Mouse (Mus musculus): ENCODE results near the gene Idh3a. TPM values are rescaled to one million over a fixed set of nuclear protein-coding genes. Genes with fewer than 3 reads are reported as not detected.
"Not testable (repeated sequence)": the region's sequence is repeated elsewhere in the genome, so short reads cannot be mapped to it uniquely, and the experiment has no call there.

Idh3a gene
- polyA plus RNA-seq, 1 experiment from 2014 or later = 104 TPM

DNA sequence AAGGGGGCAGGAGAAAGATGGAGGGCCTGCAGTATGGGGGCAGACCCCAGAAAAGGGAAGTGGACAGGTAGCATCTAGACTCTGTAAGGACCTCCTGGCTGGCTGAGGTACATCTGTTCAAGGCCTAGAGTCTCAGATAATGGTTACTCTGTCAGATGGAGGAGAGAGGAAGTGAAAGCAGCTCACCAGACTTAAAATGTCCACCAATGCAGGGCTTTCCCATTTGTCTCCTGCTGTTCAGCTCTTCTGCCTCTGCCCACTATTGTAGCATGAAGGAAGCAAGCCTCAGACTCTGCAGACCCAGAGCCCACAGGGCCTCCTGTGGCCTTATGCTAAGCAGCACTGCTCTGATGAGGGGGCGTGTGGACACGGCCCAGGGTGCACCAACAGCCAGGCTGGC, 31.1 kb upstream of the Idh3a start:
- H3K27me3 ChIP-seq = no peaks in the 10 kb centered on the region
- no peak overlapping the region for H3K4me2 ChIP-seq (replicated peaks)
- H3K9ac ChIP-seq = no peak overlapping the region
- H3K36me3 ChIP-seq = no peaks in the 10 kb centered on the region
- H3K27ac ChIP-seq (replicated peaks) = no peak overlapping the region
- ATAC-seq (ENCODE audit: insufficient number of reproducible peaks, low FRiP score, low TSS enrichment, low read depth) = no peak
- H3K9me3 ChIP-seq (replicated peaks) = no peaks in the 10 kb centered on the region
- 81% methylated on average over 2 of the region's 2 CpGs for WGBS
- no peak overlapping the region for H3K4me3 ChIP-seq (replicated peaks)
- peaks cover 8% of the 10 kb centered on the region; the same call in 1 of the 2 replicates for H3K4me1 ChIP-seq

- H3K9me3 ChIP-seq (replicated peaks) = no peaks in the 10 kb centered on the region
- peaks cover 11% of the 10 kb centered on the region; the same call in 1 of the 2 replicates for H3K4me1 ChIP-seq
- WGBS = 73% methylated on average over 8 of the region's 8 CpGs
- peak overlapping the region; percentile 90; the same call in 1 of the 2 replicates for H3K4me2 ChIP-seq (replicated peaks)
- H3K27me3 ChIP-seq = no peaks in the 10 kb centered on the region
- no peak for ATAC-seq (ENCODE audit: insufficient number of reproducible peaks, low FRiP score, low TSS enrichment, low read depth)
- H3K27ac ChIP-seq (replicated peaks) = no peak overlapping the region
- H3K36me3 ChIP-seq = no peaks in the 10 kb centered on the region
- no peak overlapping the region for H3K4me3 ChIP-seq (replicated peaks)
- no peak overlapping the region for H3K9ac ChIP-seq
Measured at GRCm38 (mm10) chr9:54558731-54559130, 27.4 kb upstream of the Idh3a start.

DNA sequence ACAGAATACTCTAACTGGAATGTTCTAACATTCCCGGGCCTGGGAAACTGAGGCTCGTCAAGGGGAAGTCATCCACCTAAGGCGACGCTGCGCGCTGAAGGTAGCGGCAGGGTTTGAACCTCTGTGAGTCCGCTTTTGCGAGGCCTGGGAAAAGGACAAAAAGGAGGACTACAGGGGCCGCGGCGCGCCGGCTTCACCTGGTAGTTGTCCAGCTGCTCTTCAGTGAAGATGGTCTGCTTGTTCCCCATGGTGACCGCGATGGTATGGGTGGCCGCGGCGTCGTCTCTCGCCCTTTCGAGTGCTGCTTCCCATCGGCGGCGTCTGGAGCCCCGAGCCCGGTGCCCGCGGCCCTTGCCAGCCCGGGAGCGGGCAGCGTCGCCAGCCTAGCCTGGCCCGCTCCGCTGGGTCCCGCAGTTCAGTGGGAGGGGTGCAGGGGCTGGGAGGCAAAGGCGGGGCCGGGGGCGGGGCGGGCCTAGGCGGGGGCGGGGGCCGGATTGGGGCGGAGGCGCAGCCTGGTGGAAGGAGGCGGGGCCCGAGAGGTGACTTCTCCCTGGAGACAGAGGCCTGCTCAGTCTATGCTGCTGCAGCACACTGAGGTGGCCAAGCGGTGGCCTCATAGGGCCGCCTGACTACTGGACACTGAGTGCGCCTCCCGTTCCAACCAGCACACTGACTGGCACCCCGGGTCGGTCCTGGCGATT, 26.2 kb upstream of the Idh3a start, which contains the start of gene Cib2:
TSS of gene Cib2 (minus strand) at position 448 of the 701 bp plus-strand sequence.
- Histone ChIP-seq H3K27me3 (no peaks in the 10 kb centered on the region), H3K9ac (peak within 1 kb of the TSS; percentile 62), H3K4me3 (replicated peaks) (peak within 1 kb of the TSS; percentile 65), H3K4me2 (replicated peaks) (peak within 1 kb of the TSS; percentile 90), H3K4me1 (peaks cover 11% of the 10 kb centered on the region; the same call in 1 of the 2 replicates), H3K36me3 (no peaks in the 10 kb centered on the region), H3K9me3 (replicated peaks) (no peaks in the 10 kb centered on the region), H3K27ac (replicated peaks) (no peak within 1 kb of the TSS)
- 1% methylated on average over 53 of the region's 54 CpGs for WGBS
- ATAC-seq (ENCODE audit: insufficient number of reproducible peaks, low FRiP score, low TSS enrichment, low read depth) = peak; percentile 91

DNA sequence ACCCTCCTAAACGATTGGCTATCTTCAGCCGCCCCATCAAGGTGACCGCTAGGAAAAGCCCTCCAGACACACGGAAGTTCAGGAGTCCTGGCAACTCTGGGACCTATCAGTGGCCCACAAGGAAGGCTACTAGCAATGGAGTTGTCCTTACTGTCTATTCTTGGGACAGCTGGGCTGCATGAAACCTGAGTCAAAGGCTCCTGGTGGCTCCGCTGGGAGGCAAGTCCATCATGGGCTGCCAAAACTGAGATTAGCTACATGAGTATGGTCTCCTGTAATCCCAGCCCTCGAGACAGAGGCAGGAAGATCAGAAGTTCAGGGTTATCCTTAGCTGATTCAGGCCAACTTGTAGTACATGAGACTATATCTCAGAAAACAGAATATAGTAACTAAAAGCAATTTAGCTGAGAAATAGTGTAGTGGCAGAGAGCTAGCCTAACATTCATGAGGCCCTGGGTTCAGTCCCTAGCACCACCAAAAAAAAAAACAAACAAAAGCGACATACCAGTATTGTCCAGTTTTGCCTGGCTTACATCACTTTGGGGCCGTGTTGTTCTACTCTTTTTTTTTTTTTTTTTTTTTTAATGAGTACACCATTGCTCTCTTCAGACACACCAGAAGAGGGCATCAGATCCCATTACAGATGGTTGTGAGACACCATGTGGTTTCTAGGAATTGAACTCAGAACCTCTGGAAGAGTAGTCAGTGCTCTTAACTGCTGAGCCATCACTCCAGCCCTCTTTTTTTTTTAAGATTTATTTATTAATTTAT, 25.1 kb upstream of the Idh3a start:
- no peak for ATAC-seq (ENCODE audit: insufficient number of reproducible peaks, low FRiP score, low TSS enrichment, low read depth)
- Histone ChIP-seq H3K9me3 (replicated peaks) (no peaks in the 10 kb centered on the region), H3K36me3 (no peaks in the 10 kb centered on the region), H3K27ac (replicated peaks) (no peak overlapping the region), H3K4me2 (replicated peaks) (no peak overlapping the region), H3K9ac (no peak overlapping the region), H3K4me3 (replicated peaks) (no peak overlapping the region), H3K4me1 (peaks cover 11% of the 10 kb centered on the region; the same call in 1 of the 2 replicates), H3K27me3 (no peaks in the 10 kb centered on the region)
- 80% methylated on average over 8 of the region's 8 CpGs for WGBS

GRCm38 (mm10) chr9:54566958-54567357, 19.2 kb upstream of the Idh3a start:
- H3K27me3 ChIP-seq = no peaks in the 10 kb centered on the region
- H3K9me3 ChIP-seq (replicated peaks) = no peaks in the 10 kb centered on the region
- no peak overlapping the region for H3K9ac ChIP-seq
- peaks cover 9% of the 10 kb centered on the region; the same call in 1 of the 2 replicates for H3K4me1 ChIP-seq
- H3K36me3 ChIP-seq = no peaks in the 10 kb centered on the region
- H3K4me2 ChIP-seq (replicated peaks) = no peak overlapping the region
- peak overlapping the region; percentile 58 for H3K27ac ChIP-seq (replicated peaks)
- no peak overlapping the region for H3K4me3 ChIP-seq (replicated peaks)
- WGBS = 28% methylated on average over 4 of the region's 4 CpGs
- no peak for ATAC-seq (ENCODE audit: insufficient number of reproducible peaks, low FRiP score, low TSS enrichment, low read depth)

DNA sequence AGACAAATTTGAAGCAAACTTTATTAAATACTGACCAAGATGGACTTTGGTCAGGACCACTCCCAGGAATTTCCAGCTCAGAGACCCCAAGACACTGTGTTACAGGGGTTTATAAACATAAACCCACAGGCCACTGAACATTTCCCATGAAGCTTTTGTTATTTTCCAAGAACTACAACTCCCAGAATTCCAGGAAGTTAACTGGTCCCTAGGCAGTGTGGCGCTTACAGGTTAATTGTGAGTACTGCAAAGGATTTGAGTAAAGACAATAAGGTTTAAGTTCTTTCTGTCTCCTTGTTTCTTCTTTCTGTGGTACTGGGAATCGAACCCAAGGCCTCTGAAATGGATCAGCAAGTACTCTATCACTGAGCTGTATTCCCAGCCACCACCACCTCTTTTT, 17.4 kb upstream of the Idh3a start:
- no peaks in the 10 kb centered on the region for H3K9me3 ChIP-seq (replicated peaks)
- no peaks in the 10 kb centered on the region for H3K27me3 ChIP-seq
- ATAC-seq (ENCODE audit: insufficient number of reproducible peaks, low FRiP score, low TSS enrichment, low read depth) = no peak
- H3K27ac ChIP-seq (replicated peaks) = no peak overlapping the region
- no peaks in the 10 kb centered on the region for H3K36me3 ChIP-seq
- WGBS = 40% methylated on average over 2 of the region's 2 CpGs
- H3K4me1 ChIP-seq = peaks cover 9% of the 10 kb centered on the region; the same call in 1 of the 2 replicates
- H3K4me3 ChIP-seq (replicated peaks) = no peak overlapping the region
- no peak overlapping the region for H3K4me2 ChIP-seq (replicated peaks)
- H3K9ac ChIP-seq = no peak overlapping the region

DNA sequence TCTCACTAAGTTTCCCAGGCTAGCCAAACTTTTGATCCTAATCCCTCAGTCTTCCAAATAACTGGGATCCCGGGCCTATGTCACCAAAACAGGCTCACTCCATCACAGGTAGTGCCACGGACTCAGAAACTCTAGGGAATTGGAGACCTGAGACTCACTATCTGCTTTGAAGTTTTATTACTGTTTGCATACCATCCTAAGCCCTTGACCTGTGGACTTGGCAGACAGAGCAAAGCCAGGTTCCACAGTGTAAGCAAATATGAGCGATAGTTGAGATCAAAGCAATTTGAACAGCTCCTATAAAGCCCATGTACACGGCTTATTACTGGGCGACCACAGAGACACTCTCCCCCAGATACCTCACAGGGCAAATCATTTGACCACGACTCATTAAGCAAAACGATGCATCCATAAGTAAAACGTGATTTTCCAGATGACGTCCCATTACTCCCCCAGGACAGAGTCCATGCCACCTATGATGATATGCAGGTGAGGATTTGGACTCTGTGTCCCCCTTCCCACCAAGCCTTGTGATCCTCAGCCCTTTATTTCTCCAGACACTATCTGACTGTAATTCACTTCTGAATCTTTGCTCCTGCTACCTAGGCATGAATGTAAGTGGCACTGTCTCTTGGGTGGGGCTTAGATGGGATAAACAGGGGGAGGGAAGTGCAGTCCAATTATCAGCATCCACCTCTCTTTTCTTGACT, 14.8 kb upstream of the Idh3a start:
- no peaks in the 10 kb centered on the region for H3K36me3 ChIP-seq
- peaks cover 9% of the 10 kb centered on the region; the same call in 1 of the 2 replicates for H3K4me1 ChIP-seq
- H3K9me3 ChIP-seq (replicated peaks) = no peaks in the 10 kb centered on the region
- no peak overlapping the region for H3K4me3 ChIP-seq (replicated peaks)
- ATAC-seq (ENCODE audit: insufficient number of reproducible peaks, low FRiP score, low TSS enrichment, low read depth) = no peak
- no peaks in the 10 kb centered on the region for H3K27me3 ChIP-seq
- WGBS = 70% methylated on average over 9 of the region's 9 CpGs
- no peak overlapping the region for H3K4me2 ChIP-seq (replicated peaks)
- no peak overlapping the region for H3K27ac ChIP-seq (replicated peaks)
- H3K9ac ChIP-seq = no peak overlapping the region

DNA sequence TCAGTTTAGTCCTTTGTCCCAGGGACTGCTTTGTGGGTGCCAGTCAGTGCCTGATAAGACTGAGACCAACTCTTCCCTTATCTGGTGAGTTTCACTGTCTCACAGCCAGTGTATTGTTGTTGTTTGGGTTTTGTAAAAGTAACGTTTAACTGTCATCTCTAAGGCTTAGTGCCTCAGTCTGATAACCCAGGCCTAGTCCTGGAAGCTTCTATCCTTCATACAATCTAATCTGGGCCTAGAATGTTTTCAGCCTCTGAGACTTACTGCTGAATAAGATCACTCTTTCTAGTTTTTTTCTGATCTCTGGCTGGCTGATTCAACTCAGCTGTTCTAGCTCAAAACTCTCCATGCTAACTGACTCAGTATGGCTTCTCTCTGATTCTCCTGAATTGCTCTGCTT, 2.4 kb upstream of the Idh3a start:
- H3K27me3 ChIP-seq = no peaks in the 10 kb centered on the region
- H3K4me1 ChIP-seq = peaks cover 15% of the 10 kb centered on the region; the same call in 1 of the 2 replicates
- 52% methylated on average over 1 of the region's 1 CpGs for WGBS
- no peak overlapping the region for H3K4me3 ChIP-seq (replicated peaks)
- ATAC-seq (ENCODE audit: insufficient number of reproducible peaks, low FRiP score, low TSS enrichment, low read depth) = no peak
- H3K27ac ChIP-seq (replicated peaks) = no peak overlapping the region
- H3K9me3 ChIP-seq (replicated peaks) = no peaks in the 10 kb centered on the region
- no peaks in the 10 kb centered on the region for H3K36me3 ChIP-seq
- no peak overlapping the region for H3K4me2 ChIP-seq (replicated peaks)
- H3K9ac ChIP-seq = no peak overlapping the region

GRCm38 (mm10) chr9:54584127-54584526, 2.0 kb upstream of the Idh3a start:
- not testable (repeated sequence) for H3K27ac ChIP-seq (replicated peaks); H3K27me3 ChIP-seq; ATAC-seq (ENCODE audit: insufficient number of reproducible peaks, low FRiP score, low TSS enrichment, low read depth); H3K36me3 ChIP-seq; H3K9me3 ChIP-seq (replicated peaks); H3K4me3 ChIP-seq (replicated peaks); H3K9ac ChIP-seq; H3K4me2 ChIP-seq (replicated peaks)
- peaks cover 15% of the 10 kb centered on the region; the same call in 1 of the 2 replicates for H3K4me1 ChIP-seq
- WGBS = 77% methylated on average over 2 of the region's 2 CpGs

DNA sequence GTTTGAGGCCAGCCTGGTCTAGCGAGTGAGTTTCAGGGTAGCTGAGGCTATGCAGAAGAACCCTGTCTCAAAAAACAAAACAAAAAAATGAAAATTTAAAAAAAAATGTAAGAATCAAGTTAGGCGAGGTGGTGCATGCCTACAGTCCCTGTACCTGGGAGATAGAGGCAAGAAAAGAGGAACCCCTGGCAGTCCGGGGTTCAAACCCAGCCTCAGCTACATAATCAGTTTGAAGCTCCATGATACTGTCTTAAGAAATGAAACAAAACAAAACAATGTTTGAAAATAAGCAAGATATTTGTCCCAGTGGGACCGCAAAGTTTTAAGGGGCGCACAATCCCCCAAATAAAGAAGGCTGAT, 315 bp upstream of the Idh3a start:
- Histone ChIP-seq H3K4me1 (peaks cover 15% of the 10 kb centered on the region; the same call in 1 of the 2 replicates), H3K27ac (replicated peaks) (no peak overlapping the region)

DNA sequence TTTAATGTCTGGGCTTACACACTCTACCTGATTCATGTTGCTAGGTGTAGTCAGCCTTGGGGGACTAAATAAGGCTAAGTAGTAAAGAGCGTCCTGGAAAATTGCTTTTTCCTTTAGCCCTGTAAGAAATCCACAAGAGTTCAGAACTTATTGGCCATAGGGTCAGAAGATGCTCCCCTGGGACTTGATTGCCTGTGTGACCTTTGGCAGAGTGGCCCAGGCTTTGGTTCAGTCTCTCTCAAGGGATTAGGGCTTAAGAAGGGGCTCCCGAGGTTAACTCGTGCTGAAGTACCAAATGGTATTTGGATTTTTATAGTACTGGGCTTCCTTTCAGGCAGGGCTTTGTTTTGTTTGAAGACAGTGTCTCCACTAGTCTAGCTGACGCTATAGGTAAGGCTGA, 1.7 kb downstream of the Idh3a start:
- no peak overlapping the region for H3K27ac ChIP-seq (replicated peaks)
- peaks cover 15% of the 10 kb centered on the region; the same call in 1 of the 2 replicates for H3K4me1 ChIP-seq
- H3K4me2 ChIP-seq (replicated peaks) = no peak overlapping the region; the same call in 1 of the 2 replicates
- no peaks in the 10 kb centered on the region for H3K9me3 ChIP-seq (replicated peaks)
- H3K4me3 ChIP-seq (replicated peaks) = no peak overlapping the region
- no peaks in the 10 kb centered on the region for H3K27me3 ChIP-seq
- ATAC-seq (ENCODE audit: insufficient number of reproducible peaks, low FRiP score, low TSS enrichment, low read depth) = no peak
- H3K36me3 ChIP-seq = peaks cover 11% of the 10 kb centered on the region
- 56% methylated on average over 4 of the region's 4 CpGs for WGBS
- no peak overlapping the region for H3K9ac ChIP-seq

More for the DNA sequence above, 315 bp upstream of the Idh3a start:
- 0 out of 2 replicates have a peak overlapping the region, but pooled peaks have one; percentile 7 for H3K9ac ChIP-seq
- H3K27me3 ChIP-seq = no peaks in the 10 kb centered on the region
- H3K9me3 ChIP-seq (replicated peaks) = no peaks in the 10 kb centered on the region
- peak overlapping the region; percentile 96 for H3K4me3 ChIP-seq (replicated peaks)
- WGBS = 31% methylated on average over 5 of the region's 5 CpGs
- peak overlapping the region; percentile 91 for H3K4me2 ChIP-seq (replicated peaks)
- peaks cover under 1% of the 10 kb centered on the region for H3K36me3 ChIP-seq
- ATAC-seq (ENCODE audit: insufficient number of reproducible peaks, low FRiP score, low TSS enrichment, low read depth) = no peak

Data from embryonic facial prominence, embryonic 15.5 days (tissue).